Mouse (Mus musculus) liver, embryonic 14.5 days (tissue): Measurements from ENCODE around the gene Ncoa7.

Source experiments
- CTCF ChIP-seq: IDR thresholded peaks from 2 replicates; pipeline ENCODE4 v1.5.1; 2016; ENCODE audit warnings: antibody characterized with exemption, low read depth, control low read depth
- EP300 ChIP-seq: IDR thresholded peaks from 2 replicates; pipeline ENCODE4 v1.6.1; 2016; ENCODE audit warnings: antibody characterized with exemption, low read depth

GRCm38 (mm10) chr10:30629513-30629912, 173.6 kb downstream of the Ncoa7 start, which contains the start of gene Hint3:
- TF ChIP-seq CTCF, result no peak
- no peak for TF ChIP-seq EP300
